Mouse (Mus musculus): Measurements from ENCODE around the gene Fam178b.
"Not testable (repeated sequence)": the region's sequence is repeated elsewhere in the genome, so short reads cannot be mapped to it uniquely, and the experiment has no call there.

Fam178b gene

GRCm38 (mm10) chr1:36547981-36548598 is 134.9 kb downstream of the Fam178b start:
- in situ Hi-C loops (cut with MseI, MboI), result loop anchor here in 1 of 2 experiments (10.0 kb wide), 1 partner anchor 137 kb away; the partner anchor contains the start of gene Fam178b

- in situ Hi-C loops (cut with MseI, MboI), result loop anchor here in 1 of 2 experiments (10.0 kb wide), 1 partner anchor 138 kb away; the partner anchor contains the start of gene Fam178b
Observed at GRCm38 (mm10) chr1:36546888-36547471, 136.0 kb downstream of the Fam178b start, which contains the start of gene Ankrd39. TSS of gene Ankrd39 (minus strand) at chr1:36547445.

- in situ Hi-C loops (cut with MseI, MboI), result loop anchor here in 1 of 2 experiments (10.0 kb wide), 1 partner anchor 139 kb away; the partner anchor contains the start of gene Fam178b
Observed at GRCm38 (mm10) chr1:36545845-36546600, 137.0 kb downstream of the Fam178b start.

- in situ Hi-C loops (cut with MseI, MboI), result loop anchor here in 1 of 2 experiments (10.0 kb wide), 1 partner anchor 139 kb away; the partner anchor contains the start of gene Fam178b
Observed at GRCm38 (mm10) chr1:36545382-36545781, 137.6 kb downstream of the Fam178b start.

GRCm38 (mm10) chr1:36542925-36543324 is 140.1 kb downstream of the Fam178b start:
- in situ Hi-C loops (cut with MseI, MboI), result loop anchor here in 1 of 2 experiments (5.0 to 10.0 kb wide), 2 partner anchors 74 to 142 kb away; partner anchors contain the start of gene Fam178b

- in situ Hi-C loops (cut with MseI, MboI), result loop anchor here in 1 of 2 experiments (5.0 to 10.0 kb wide), 2 partner anchors 75 to 143 kb away; partner anchors contain the start of gene Fam178b
Observed at GRCm38 (mm10) chr1:36541844-36542243, 141.1 kb downstream of the Fam178b start.

- in situ Hi-C loops (cut with MseI, MboI), result loop anchor here in 1 of 2 experiments (5.0 to 10.0 kb wide), 2 partner anchors 76 to 144 kb away; partner anchors contain the start of gene Fam178b
Observed at GRCm38 (mm10) chr1:36540807-36541206, 142.2 kb downstream of the Fam178b start.

- in situ Hi-C loops (cut with MseI, MboI), result loop anchor here in 1 of 2 experiments (5.0 to 10.0 kb wide), 2 partner anchors 77 to 145 kb away; partner anchors contain the start of gene Fam178b
Observed at GRCm38 (mm10) chr1:36540132-36540531, 142.9 kb downstream of the Fam178b start.

- in situ Hi-C loops (cut with MseI, MboI), result no loop called here
Observed at GRCm38 (mm10) chr1:36539186-36539585, 143.8 kb downstream of the Fam178b start, which contains the start of gene Gm42417. TSS of gene Gm42417 (minus strand) at chr1:36539429.

GRCm38 (mm10) chr1:36538727-36539126 is 144.3 kb downstream of the Fam178b start:
- in situ Hi-C loops (cut with MseI, MboI), result no loop called here

GRCm38 (mm10) chr1:36536783-36537182 is 146.2 kb downstream of the Fam178b start, which contains the start of gene Ankrd23:
TSS of gene Ankrd23 (minus strand) at chr1:36536883.
- in situ Hi-C loops (cut with MseI, MboI), result not testable (repeated sequence)

- in situ Hi-C loops (cut with MseI, MboI), result no loop called here
Observed at GRCm38 (mm10) chr1:36536397-36536728, 146.6 kb downstream of the Fam178b start.

- in situ Hi-C loops (cut with MseI, MboI), result no loop called here
Observed at GRCm38 (mm10) chr1:36535477-36536396, 147.2 kb downstream of the Fam178b start.

GRCm38 (mm10) chr1:36534595-36535058 is 148.4 kb downstream of the Fam178b start:
- in situ Hi-C loops (cut with MseI, MboI), result no loop called here

- in situ Hi-C loops (cut with MseI, MboI), result no loop called here
Observed at GRCm38 (mm10) chr1:36533546-36533945, 149.4 kb downstream of the Fam178b start.

GRCm38 (mm10) chr1:36531461-36531860 is 151.5 kb downstream of the Fam178b start:
- in situ Hi-C loops (cut with MseI, MboI), result no loop called here

GRCm38 (mm10) chr1:36530962-36531361 is 152.0 kb downstream of the Fam178b start:
- in situ Hi-C loops (cut with MseI, MboI), result no loop called here

- in situ Hi-C loops (cut with MseI, MboI), result no loop called here
Observed at GRCm38 (mm10) chr1:36530485-36530884, 152.5 kb downstream of the Fam178b start.

- in situ Hi-C loops (cut with MseI, MboI), result no loop called here
Observed at GRCm38 (mm10) chr1:36529875-36530274, 153.1 kb downstream of the Fam178b start.

- in situ Hi-C loops (cut with MseI, MboI), result no loop called here
Observed at GRCm38 (mm10) chr1:36529274-36529673, 153.7 kb downstream of the Fam178b start.
